Mouse (Mus musculus): ENCODE results near the gene Psmd14. TPM values are rescaled to one million over a fixed set of nuclear protein-coding genes. Genes with fewer than 3 reads are reported as not detected.

Psmd14 gene
- polyA plus RNA-seq, 1 experiment from 2014 or later, result 190 TPM

DNA sequence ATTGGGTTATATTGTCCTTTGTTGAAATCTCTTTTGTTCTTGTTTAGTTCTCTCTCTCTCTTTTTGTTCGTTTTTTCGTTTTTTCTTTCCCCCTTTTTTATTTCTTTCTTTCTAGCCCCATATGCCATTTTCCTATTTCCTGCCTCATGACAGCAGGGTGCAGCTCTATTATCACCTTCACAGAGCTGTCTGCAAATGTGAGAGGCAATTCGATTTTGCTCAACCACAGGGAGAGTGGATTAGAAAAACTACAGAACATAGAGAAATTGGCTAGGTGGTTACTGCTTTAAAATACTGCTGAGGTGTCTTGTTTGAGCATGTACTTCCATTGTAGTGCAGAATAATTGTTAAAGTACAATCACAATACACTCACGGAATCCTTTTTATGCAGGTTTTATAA lies 54.0 kb downstream of the Psmd14 start:
- no peaks in the 10 kb centered on the region for H3K27me3 ChIP-seq (replicated peaks)
- no peak overlapping the region for H3K9ac ChIP-seq (replicated peaks)
- WGBS, result 43% methylated on average over 4 of the region's 4 CpGs
- no peak overlapping the region for H3K4me3 ChIP-seq (replicated peaks)
- ATAC-seq (ENCODE audit: low FRiP score), result no peak
- no peaks in the 10 kb centered on the region for H3K9me3 ChIP-seq (replicated peaks)
- peak overlapping the region; percentile 48; the same call in 1 of the 2 replicates for H3K27ac ChIP-seq (replicated peaks)
- H3K36me3 ChIP-seq, result no peaks in the 10 kb centered on the region
- H3K4me1 ChIP-seq, result no peaks in the 10 kb centered on the region
- H3K4me2 ChIP-seq, result no peak overlapping the region

DNA sequence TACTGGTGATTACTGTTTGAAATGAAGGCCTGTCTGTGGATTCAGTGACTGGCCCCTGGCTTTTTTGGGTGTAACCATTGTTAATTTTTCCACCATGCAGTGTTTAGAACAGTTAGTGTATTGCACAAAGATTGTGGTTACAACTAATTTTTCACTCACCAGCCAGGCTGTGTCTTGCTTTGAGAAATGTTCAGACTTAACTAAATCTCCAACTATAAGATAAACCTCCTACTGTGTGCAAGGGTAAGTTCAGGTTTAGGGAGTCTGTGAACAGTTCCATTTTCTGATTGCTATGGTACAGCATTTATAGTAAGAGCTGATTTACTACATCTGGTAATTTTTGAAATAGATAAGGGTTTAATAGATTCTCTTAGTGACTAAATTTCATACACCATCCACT lies 69.3 kb downstream of the Psmd14 start:
- Histone ChIP-seq H3K36me3 (peaks cover 9% of the 10 kb centered on the region), H3K27ac (replicated peaks) (no peak overlapping the region), H3K4me1 (no peaks in the 10 kb centered on the region), H3K4me3 (replicated peaks) (no peak overlapping the region), H3K9me3 (replicated peaks) (no peaks in the 10 kb centered on the region), H3K9ac (replicated peaks) (no peak overlapping the region), H3K4me2 (no peak overlapping the region), H3K27me3 (replicated peaks) (no peaks in the 10 kb centered on the region)
- ATAC-seq (ENCODE audit: low FRiP score), result no peak

DNA sequence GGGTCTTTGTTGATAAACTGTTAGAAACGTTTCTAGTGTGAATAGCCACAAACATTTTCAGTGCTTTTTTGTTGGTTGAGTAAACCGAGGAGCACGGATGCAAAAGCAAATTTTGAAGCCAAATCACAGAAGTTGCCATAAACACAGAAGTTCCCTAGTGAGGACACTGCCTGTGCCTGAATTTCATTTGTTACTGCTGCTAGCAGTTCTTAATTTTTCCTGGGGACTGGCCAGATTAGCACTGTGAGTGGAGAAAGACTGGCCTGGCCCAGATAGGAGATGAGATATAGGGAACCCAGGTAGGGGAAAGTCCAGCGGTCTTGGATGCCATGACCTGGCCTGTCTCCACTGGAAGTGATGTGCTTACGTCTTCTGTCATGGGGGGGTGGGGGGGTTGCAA lies 83.5 kb downstream of the Psmd14 start:
- WGBS, result 81% methylated on average over 5 of the region's 5 CpGs
- H3K36me3 ChIP-seq, result peaks cover 2% of the 10 kb centered on the region; the same call in 1 of the 2 replicates
- no peaks in the 10 kb centered on the region for H3K27me3 ChIP-seq (replicated peaks)
- no peaks in the 10 kb centered on the region for H3K4me1 ChIP-seq
- ATAC-seq (ENCODE audit: low FRiP score), result no peak
- no peak overlapping the region for H3K4me3 ChIP-seq (replicated peaks)
- H3K4me2 ChIP-seq, result no peak overlapping the region
- no peak overlapping the region for H3K9ac ChIP-seq (replicated peaks)
- H3K27ac ChIP-seq (replicated peaks), result no peak overlapping the region
- H3K9me3 ChIP-seq (replicated peaks), result no peaks in the 10 kb centered on the region

- no peaks in the 10 kb centered on the region for H3K9me3 ChIP-seq (replicated peaks)
- no peak for ATAC-seq (ENCODE audit: low FRiP score)
- 90% methylated on average over 1 of the region's 1 CpGs for WGBS
- H3K9ac ChIP-seq (replicated peaks), result no peak overlapping the region
- no peak overlapping the region for H3K4me2 ChIP-seq
- no peak overlapping the region for H3K27ac ChIP-seq (replicated peaks)
- peaks cover 22% of the 10 kb centered on the region for H3K27me3 ChIP-seq (replicated peaks)
- H3K4me3 ChIP-seq (replicated peaks), result no peak overlapping the region
- peaks cover 3% of the 10 kb centered on the region; the same call in 1 of the 2 replicates for H3K36me3 ChIP-seq
- H3K4me1 ChIP-seq, result peaks cover 4% of the 10 kb centered on the region; the same call in 1 of the 2 replicates
Observed at GRCm38 (mm10) chr2:61798048-61798447, 86.6 kb downstream of the Psmd14 start.

- no peak within 1 kb of the TSS for H3K9ac ChIP-seq (replicated peaks)
- 0 out of 2 replicates have a peak, but pooled peaks have one; percentile 18 for ATAC-seq (ENCODE audit: low FRiP score)
- WGBS, result 9% methylated on average over 11 of the region's 11 CpGs
- peaks cover 23% of the 10 kb centered on the region for H3K4me1 ChIP-seq
- H3K27ac ChIP-seq (replicated peaks), result no peak within 1 kb of the TSS
- H3K4me3 ChIP-seq (replicated peaks), result no peak within 1 kb of the TSS
- no peaks in the 10 kb centered on the region for H3K9me3 ChIP-seq (replicated peaks)
- H3K4me2 ChIP-seq, result no peak within 1 kb of the TSS
- peaks cover 3% of the 10 kb centered on the region; the same call in 1 of the 2 replicates for H3K36me3 ChIP-seq
- H3K27me3 ChIP-seq (replicated peaks), result peaks cover 51% of the 10 kb centered on the region
Observed at GRCm38 (mm10) chr2:61802656-61803251, 91.3 kb downstream of the Psmd14 start, which contains the start of gene Tbr1. Gene Tbr1 (plus strand): TSS chr2:61802930.

DNA sequence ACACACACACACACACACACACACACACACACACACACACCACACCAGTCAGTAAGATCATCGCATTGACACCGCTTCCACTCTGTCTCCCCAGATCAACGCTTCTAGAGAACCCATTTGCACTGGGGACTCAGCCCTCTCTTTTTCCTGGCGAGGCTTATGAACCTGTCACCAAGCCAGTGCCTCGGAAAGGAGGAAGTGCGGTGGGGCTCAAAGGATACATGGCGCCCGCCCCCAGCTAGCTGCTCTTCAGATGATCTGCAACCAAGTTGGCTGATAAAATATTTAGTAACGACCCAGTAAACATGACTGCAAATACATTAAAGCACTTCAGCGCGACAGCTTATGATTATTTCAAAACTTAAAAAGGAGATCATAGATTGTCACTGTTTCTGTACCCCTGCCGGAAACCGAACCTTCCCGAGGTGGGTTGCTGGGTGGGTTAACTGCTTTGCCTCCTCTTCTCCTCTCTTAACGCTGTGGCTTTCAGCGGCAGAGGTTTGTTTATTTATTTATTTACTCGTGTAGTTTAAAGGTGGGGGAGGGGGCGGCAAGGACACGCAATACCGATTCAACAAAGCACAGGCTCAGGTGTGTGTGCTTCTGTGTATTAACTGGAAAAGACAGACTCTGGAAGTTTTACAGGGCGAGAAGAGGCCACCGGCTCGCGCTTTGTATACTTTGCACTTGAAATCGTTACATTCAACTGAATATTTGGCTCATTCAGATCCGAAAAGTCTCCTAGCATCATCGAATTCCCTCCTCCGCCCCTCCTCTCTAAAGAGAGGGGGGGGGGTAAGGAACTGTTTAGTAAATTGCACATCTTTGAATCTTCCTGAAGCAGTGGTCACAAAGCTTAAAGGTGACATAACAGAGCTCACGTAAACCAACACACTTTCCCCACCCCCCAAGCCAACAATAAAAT lies 92.2 kb downstream of the Psmd14 start:
- 2% methylated on average over 29 of the region's 29 CpGs for WGBS
- Histone ChIP-seq H3K36me3 (peaks cover 3% of the 10 kb centered on the region; the same call in 1 of the 2 replicates), H3K4me1 (peaks cover 23% of the 10 kb centered on the region), H3K4me3 (replicated peaks) (no peak overlapping the region), H3K27me3 (replicated peaks) (peaks cover 54% of the 10 kb centered on the region), H3K4me2 (no peak overlapping the region), H3K27ac (replicated peaks) (no peak overlapping the region), H3K9me3 (replicated peaks) (no peaks in the 10 kb centered on the region), H3K9ac (replicated peaks) (no peak overlapping the region)
- ATAC-seq (ENCODE audit: low FRiP score), result no peak

GRCm38 (mm10) chr2:61804382-61804840 lies 92.9 kb downstream of the Psmd14 start:
- Histone ChIP-seq H3K36me3 (peaks cover 3% of the 10 kb centered on the region; the same call in 1 of the 2 replicates), H3K27ac (replicated peaks) (no peak overlapping the region), H3K4me1 (peaks cover 23% of the 10 kb centered on the region), H3K9ac (replicated peaks) (no peak overlapping the region), H3K27me3 (replicated peaks) (peaks cover 62% of the 10 kb centered on the region), H3K9me3 (replicated peaks) (no peaks in the 10 kb centered on the region), H3K4me2 (no peak overlapping the region), H3K4me3 (replicated peaks) (no peak overlapping the region)
- WGBS, result under 1% methylated on average over 10 of the region's 10 CpGs
- ATAC-seq (ENCODE audit: low FRiP score), result no peak

- peaks cover 67% of the 10 kb centered on the region for H3K27me3 ChIP-seq (replicated peaks)
- H3K9me3 ChIP-seq (replicated peaks), result no peaks in the 10 kb centered on the region
Observed at GRCm38 (mm10) chr2:61804841-61805540, 93.5 kb downstream of the Psmd14 start.

DNA sequence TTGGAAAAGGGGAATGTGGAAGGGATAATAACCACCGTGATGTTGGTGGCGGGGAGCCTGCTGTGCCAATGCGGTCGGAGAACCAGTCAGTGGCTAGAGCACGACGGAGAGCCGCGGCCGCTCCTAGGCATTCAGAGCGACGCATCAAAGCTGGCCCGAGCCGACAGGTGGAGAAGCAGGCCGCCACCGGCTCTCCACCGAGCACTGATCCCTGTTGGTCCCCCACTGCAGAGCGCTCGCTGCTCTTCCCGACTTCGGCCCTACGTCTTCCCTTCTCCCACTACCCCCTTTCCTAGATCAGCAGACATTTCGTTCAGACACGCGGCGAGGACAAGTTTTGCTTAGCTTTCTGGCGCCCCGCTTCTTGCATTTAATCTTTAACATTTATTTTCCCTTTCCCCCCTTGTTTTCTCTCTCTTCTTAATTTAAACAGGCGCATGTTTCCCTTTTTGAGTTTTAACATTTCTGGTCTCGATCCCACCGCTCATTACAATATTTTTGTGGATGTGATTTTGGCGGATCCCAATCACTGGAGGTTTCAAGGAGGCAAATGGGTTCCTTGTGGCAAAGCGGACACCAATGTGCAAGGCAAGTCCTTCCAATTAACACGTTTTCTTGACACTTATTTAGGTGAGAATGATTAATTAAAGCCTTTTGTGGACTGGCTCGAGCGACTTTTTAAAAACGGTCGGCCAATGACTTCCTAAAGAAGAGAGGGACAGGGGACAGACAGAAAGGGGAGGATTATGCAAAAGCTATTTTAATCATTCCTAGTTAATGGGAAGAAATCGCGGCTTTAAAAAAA lies 94.2 kb downstream of the Psmd14 start:
- Histone ChIP-seq H3K4me3 (replicated peaks) (0 out of 2 replicates have a peak overlapping the region, but pooled peaks have one; percentile 3), H3K27ac (replicated peaks) (no peak overlapping the region), H3K9me3 (replicated peaks) (no peaks in the 10 kb centered on the region), H3K27me3 (replicated peaks) (peaks cover 74% of the 10 kb centered on the region), H3K36me3 (no peaks in the 10 kb centered on the region), H3K4me1 (peaks cover 23% of the 10 kb centered on the region), H3K4me2 (peak overlapping the region; percentile 5; the same call in 1 of the 2 replicates), H3K9ac (replicated peaks) (no peak overlapping the region)
- under 1% methylated on average over 39 of the region's 39 CpGs for WGBS
- 0 out of 2 replicates have a peak, but pooled peaks have one; percentile 19 for ATAC-seq (ENCODE audit: low FRiP score)

More at GRCm38 (mm10) chr2:61804841-61805540, 93.5 kb downstream of the Psmd14 start:
- H3K4me1 ChIP-seq, result peaks cover 23% of the 10 kb centered on the region
- ATAC-seq (ENCODE audit: low FRiP score), result no peak; the same call in 1 of the 2 replicates
- no peak overlapping the region for H3K27ac ChIP-seq (replicated peaks)
- peak overlapping the region; percentile 5; the same call in 1 of the 2 replicates for H3K4me2 ChIP-seq
- 0 out of 2 replicates have a peak overlapping the region, but pooled peaks have one; percentile 3 for H3K4me3 ChIP-seq (replicated peaks)
- 1% methylated on average over 39 of the region's 39 CpGs for WGBS
- peaks cover under 1% of the 10 kb centered on the region; the same call in 1 of the 2 replicates for H3K36me3 ChIP-seq
- H3K9ac ChIP-seq (replicated peaks), result no peak overlapping the region

DNA sequence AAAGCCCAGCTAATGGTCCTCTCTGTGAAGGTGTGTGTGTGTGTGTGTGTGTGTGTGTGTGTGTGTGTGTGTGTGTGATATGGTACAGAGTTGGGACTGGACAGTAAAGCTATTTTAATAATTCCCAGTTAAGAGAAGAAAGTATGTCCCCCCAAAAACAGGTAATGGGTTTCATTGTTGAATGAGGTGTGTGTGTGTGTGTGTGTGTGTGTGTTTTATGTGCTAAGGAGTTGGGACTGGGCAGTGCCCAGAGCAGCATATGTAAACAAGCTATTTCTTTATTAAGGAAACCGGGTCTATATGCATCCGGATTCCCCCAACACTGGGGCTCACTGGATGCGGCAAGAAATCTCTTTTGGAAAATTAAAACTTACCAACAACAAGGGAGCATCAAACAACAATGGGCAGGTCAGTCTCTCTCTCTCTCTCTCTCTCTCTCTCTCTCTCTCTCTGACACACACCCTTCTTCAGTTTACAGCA lies 94.9 kb downstream of the Psmd14 start:
- 4% methylated on average over 3 of the region's 3 CpGs for WGBS

More for the DNA sequence above, 94.9 kb downstream of the Psmd14 start:
- no peak overlapping the region for H3K4me2 ChIP-seq
- H3K36me3 ChIP-seq, result no peaks in the 10 kb centered on the region
- H3K27me3 ChIP-seq (replicated peaks), result peaks cover 75% of the 10 kb centered on the region
- no peak overlapping the region for H3K27ac ChIP-seq (replicated peaks)
- no peaks in the 10 kb centered on the region for H3K9me3 ChIP-seq (replicated peaks)
- no peak for ATAC-seq (ENCODE audit: low FRiP score)
- peaks cover 25% of the 10 kb centered on the region for H3K4me1 ChIP-seq
- H3K9ac ChIP-seq (replicated peaks), result no peak overlapping the region
- no peak overlapping the region for H3K4me3 ChIP-seq (replicated peaks)
